Mouse (Mus musculus) urinary bladder, adult 2 months (tissue): Measurements from ENCODE around the gene Olfr914. TPM values are rescaled to one million over a fixed set of nuclear protein-coding genes. Genes with fewer than 3 reads are reported as not detected.

Source experiments
- DNase-seq: peaks from one replicate; pipeline ENCODE4 v3.0.0; 2022; ENCODE audit warnings: low spot score
- polyA plus RNA-seq: library from polyadenylated mRNA; depleted of rRNA; stranded (reverse); fragments of >200 nt; gene quantifications from 2 replicates; pipeline ENCODE4 v1.2.3, GENCODE M21; 2012; rRNA removed

Gene Olfr914
- polyA plus RNA-seq, result not detected in 2 replicates

DNA sequence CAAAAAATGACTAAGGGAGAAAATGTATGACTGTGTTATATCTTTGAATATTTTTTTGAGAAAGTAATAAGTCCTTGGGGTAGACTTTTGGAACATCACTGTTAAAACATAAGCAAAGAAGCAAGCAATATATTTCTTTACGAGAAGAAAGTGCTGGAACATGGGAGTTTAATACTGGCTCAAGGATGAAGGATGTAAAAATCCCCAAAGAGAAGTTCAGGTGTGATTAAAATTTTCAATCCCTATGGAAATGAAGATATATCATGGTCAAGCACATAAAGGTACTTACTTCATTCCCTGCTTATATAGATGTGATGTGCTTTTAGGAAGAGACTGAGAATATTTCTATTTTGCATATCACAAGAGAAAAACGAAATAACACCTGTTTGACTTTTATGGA lies at the start of gene Olfr914:
TSS of gene Olfr914 (plus strand) at position 301 of the 400 bp plus-strand sequence.
- no peak for DNase-seq

DNA sequence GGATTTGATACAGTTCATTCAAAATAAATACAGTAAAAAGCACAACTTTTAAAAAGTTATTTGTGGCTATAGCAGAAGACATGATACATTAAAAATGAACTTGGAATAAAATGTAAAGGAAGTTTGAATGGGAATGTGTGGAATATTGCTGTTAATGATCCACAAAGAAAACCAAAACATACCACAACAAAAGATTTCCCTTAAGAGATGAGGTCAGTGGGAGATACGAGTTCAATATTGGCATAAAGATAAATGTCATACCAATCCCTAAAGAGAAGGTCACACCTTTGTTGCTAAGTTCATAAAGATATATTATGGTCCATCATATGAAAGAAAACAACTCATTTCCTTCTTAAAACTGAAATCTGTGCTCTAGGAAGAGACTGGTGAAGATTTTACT lies 25.0 kb upstream of the Olfr914 start, which contains the start of gene Olfr912:
TSS of gene Olfr912 (plus strand) at position 301 of the 400 bp plus-strand sequence.
- DNase-seq, result no peak

DNA sequence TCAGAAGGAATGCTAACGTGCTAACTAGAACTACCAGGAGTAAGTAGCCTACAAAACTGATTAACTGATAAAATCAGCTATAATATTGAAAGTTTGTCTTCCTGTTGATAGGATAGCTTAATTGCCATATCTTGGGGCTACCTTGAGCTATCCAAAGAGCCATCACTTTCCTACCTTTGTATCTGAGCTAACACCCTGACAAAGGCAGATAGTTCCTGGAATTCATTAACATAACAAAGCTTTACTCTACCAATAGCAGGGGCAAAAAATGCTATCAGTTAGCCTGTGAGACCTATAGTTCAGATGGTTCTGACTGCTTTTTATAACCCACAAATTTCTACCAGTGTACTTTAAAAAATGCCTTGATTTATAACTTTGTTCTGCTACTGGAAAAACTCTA lies 13.8 kb upstream of the Olfr914 start:
- DNase-seq, result no peak

DNA sequence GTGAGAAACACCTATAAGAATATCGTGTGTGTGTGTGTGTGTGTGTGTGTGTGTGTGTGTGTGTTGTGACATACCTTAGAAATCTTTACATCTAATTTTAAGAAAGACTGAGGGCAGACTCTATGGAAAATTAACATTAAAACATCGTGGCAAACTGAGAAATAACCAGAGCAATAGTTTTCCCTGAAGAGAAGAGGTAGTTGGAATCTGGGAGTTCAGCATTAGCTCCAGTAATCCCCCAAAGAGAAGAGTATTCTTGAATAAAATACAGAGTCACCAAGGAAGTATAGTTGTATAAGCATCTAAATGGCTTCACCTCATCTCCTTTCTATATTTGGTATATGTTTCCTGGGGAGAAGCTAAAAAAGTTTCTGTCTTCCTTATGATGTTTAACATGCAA lies 12.4 kb upstream of the Olfr914 start, which contains the start of gene Olfr913:
TSS of gene Olfr913 (plus strand) at position 301 of the 400 bp plus-strand sequence.
- no peak for DNase-seq

DNA sequence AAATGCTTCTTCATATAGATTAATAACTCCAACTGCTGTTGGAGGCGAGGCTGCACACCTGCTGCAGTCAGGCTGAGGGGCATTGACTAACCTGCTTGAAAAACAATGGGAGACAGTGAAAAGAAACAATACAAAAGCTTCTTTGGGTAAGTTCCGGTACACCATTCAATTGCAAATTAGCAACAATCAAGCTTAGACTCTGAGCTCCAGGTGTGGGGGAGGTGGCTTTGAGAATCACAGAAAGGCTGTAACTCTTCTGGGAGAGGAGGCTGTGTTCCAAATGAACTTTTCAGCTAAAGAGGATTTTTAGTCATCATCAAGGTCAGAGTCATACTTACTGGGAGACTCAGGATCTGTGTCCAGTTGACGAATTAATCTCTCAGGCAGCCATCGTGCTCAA lies 27.5 kb downstream of the Olfr914 start:
- DNase-seq, result no peak

DNA sequence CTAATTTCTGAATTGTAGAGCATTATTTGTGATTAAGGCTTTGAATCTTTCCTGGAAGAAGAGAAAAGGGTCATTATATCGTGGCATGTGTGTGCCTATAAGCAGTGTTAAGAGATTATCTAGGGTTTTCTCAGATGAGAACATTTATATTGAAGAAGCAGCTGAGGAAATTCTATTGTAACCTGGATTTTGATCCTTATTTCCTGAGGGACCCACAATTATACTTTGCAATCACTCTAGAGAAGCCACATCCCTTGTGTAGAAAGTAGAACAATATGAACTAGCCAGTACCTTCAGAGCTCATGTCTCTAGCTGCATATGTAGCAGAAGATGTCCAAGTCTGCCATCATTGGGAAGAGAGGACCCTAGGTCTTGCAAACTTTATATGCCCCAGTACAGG lies 54.9 kb downstream of the Olfr914 start, which contains the start of gene Olfr916:
TSS of gene Olfr916 (minus strand) at position 101 of the 400 bp plus-strand sequence.
- DNase-seq, result no peak

Other genes with a start within 250 kb of the Olfr914 start
- not detected in 2 replicates for gene Olfr250, start 238.2 kb upstream of the Olfr914 start, polyA plus RNA-seq
- not detected in 2 replicates for gene Olfr251, start 228.0 kb upstream of the Olfr914 start, polyA plus RNA-seq
- gene Olfr147, start 203.4 kb upstream of the Olfr914 start, polyA plus RNA-seq, result not detected in 2 replicates
- not detected in 2 replicates for gene Olfr901, start 175.6 kb upstream of the Olfr914 start, polyA plus RNA-seq
- gene Olfr902, start 157.4 kb upstream of the Olfr914 start, polyA plus RNA-seq, result not detected in 2 replicates
- not detected in 2 replicates for gene Olfr904, start 142.0 kb upstream of the Olfr914 start, polyA plus RNA-seq
- gene Olfr905, start 134.0 kb upstream of the Olfr914 start, polyA plus RNA-seq, result not detected in 2 replicates
- gene Olfr906, start 118.0 kb upstream of the Olfr914 start, polyA plus RNA-seq, result not detected in 2 replicates
- not detected in 2 replicates for gene Olfr907, start 109.3 kb upstream of the Olfr914 start, polyA plus RNA-seq
- not detected in 2 replicates for gene Olfr911-ps1, start 83.5 kb upstream of the Olfr914 start, polyA plus RNA-seq
- gene Olfr910, start 67.3 kb upstream of the Olfr914 start, polyA plus RNA-seq, result not detected in 2 replicates
- not detected in 2 replicates for gene Olfr912, start 24.9 kb upstream of the Olfr914 start, polyA plus RNA-seq
- not detected in 2 replicates for gene Olfr913, start 12.3 kb upstream of the Olfr914 start, polyA plus RNA-seq
- gene Olfr916, start 54.8 kb downstream of the Olfr914 start, polyA plus RNA-seq, result not detected in 2 replicates
- gene Olfr917, start 60.7 kb downstream of the Olfr914 start, polyA plus RNA-seq, result not detected in 2 replicates
- gene Olfr918, start 69.5 kb downstream of the Olfr914 start, polyA plus RNA-seq, result not detected in 2 replicates
- not detected in 2 replicates for gene Olfr919, start 98.6 kb downstream of the Olfr914 start, polyA plus RNA-seq
- 53.4 and 57.0 TPM in 2 replicates for gene Vwa5a, start 113.2 kb downstream of the Olfr914 start, polyA plus RNA-seq
- gene Olfr920, start 147.2 kb downstream of the Olfr914 start, polyA plus RNA-seq, result 0.87 and 0.90 TPM in 2 replicates
- gene Olfr921, start 168.0 kb downstream of the Olfr914 start, polyA plus RNA-seq, result 0.08 and 0.12 TPM in 2 replicates
- gene Olfr922, start 209.5 kb downstream of the Olfr914 start, polyA plus RNA-seq, result 0.06 TPM in 1 of 2 replicates, not detected in the other
- not detected in 2 replicates for gene Olfr923, start 221.4 kb downstream of the Olfr914 start, polyA plus RNA-seq
- not detected in 2 replicates for gene Olfr924, start 239.3 kb downstream of the Olfr914 start, polyA plus RNA-seq
- not detected in 2 replicates for gene Olfr26, start 250.0 kb downstream of the Olfr914 start, polyA plus RNA-seq